Mouse (Mus musculus) heart, embryonic 13.5 days (tissue): ENCODE data around the gene Adam8. TPM values are rescaled to one million over a fixed set of nuclear protein-coding genes. Genes with fewer than 3 reads are reported as not detected.

Experiments
- ATAC-seq: fragments of 200-750 bp; cut with Nextera tagmentation; 2 replicates; pipeline ENCODE4 v1.8.0; 2017; ENCODE audit warnings: moderate TSS enrichment; ENCODE audit not compliant: insufficient number of reproducible peaks, low FRiP score, low TSS enrichment; ENCODE audit errors: extremely low read depth
- H3K27ac ChIP-seq: fragments of 300-500 bp; sonication (generic); replicated peaks from 2 replicates; pipeline ENCODE4 v1.5.1; 2015; ENCODE audit warnings: moderate library complexity, mild to moderate bottlenecking, inconsistent platforms
- H3K27me3 ChIP-seq: fragments of 300-500 bp; sonication (generic); replicated peaks from 2 replicates; pipeline ENCODE4 v1.6.1; 2015; ENCODE audit warnings: mild to moderate bottlenecking, inconsistent platforms
- H3K36me3 ChIP-seq: fragments of 300-500 bp; sonication (generic); 2 replicates; pipeline ENCODE4 v1.6.1; 2015; ENCODE audit warnings: mild to moderate bottlenecking, inconsistent platforms
- H3K4me1 ChIP-seq: fragments of 300-500 bp; sonication (generic); 2 replicates; pipeline ENCODE4 v1.6.1; 2015; ENCODE audit warnings: inconsistent platforms
- H3K4me2 ChIP-seq: fragments of 300-500 bp; sonication (generic); 2 replicates; pipeline ENCODE4 v1.6.1; 2015; ENCODE audit warnings: inconsistent platforms, mild to moderate bottlenecking, moderate library complexity
- H3K4me3 ChIP-seq: fragments of 300-500 bp; sonication (generic); 2 replicates; pipeline ENCODE4 v1.5.1; 2015; ENCODE audit warnings: moderate library complexity, mild to moderate bottlenecking, inconsistent platforms
- H3K9ac ChIP-seq: fragments of 300-500 bp; sonication (generic); 2 replicates; pipeline ENCODE4 v1.6.1; 2015; ENCODE audit warnings: inconsistent platforms, mild to moderate bottlenecking, moderate library complexity
- H3K9me3 ChIP-seq: fragments of 300-500 bp; sonication (generic); 2 replicates; pipeline ENCODE4 v1.6.1; 2016; ENCODE audit warnings: inconsistent platforms
- WGBS: fragments of 180-500 bp; shearing (Covaris S2); methylation state at CpG from one replicate; pipeline ENCODE4 v1.1.7; 2015; ENCODE audit warnings: mixed read lengths; 5-methylcytosine and 5-hydroxymethylcytosine counted together
- polyA plus RNA-seq: library from polyadenylated mRNA; unstranded; fragments of >200 nt; fragmentation: Nextera tagmentation; extraction: Ambion mirVana; gene quantifications from 2 replicates; pipeline ENCODE4 v1.2.1, GENCODE M21; 2015

Adam8 gene
- polyA plus RNA-seq, 1 experiment from 2014 or later, result 0.83 TPM

GRCm38 (mm10) chr7:139961141-139961540 lies 31.2 kb downstream of the Adam8 start:
- Histone ChIP-seq H3K36me3 (no peaks in the 10 kb centered on the region), H3K4me2 (no peak overlapping the region)
- WGBS, result 75% methylated on average over 10 of the region's 10 CpGs

GRCm38 (mm10) chr7:139957958-139958357 lies 34.4 kb downstream of the Adam8 start:
- Histone ChIP-seq H3K4me1 (peaks cover 12% of the 10 kb centered on the region), H3K9ac (0 out of 2 replicates have a peak overlapping the region, but pooled peaks have one; percentile 6), H3K36me3 (no peaks in the 10 kb centered on the region), H3K9me3 (no peaks in the 10 kb centered on the region), H3K27ac (no peak overlapping the region), H3K27me3 (peaks cover 59% of the 10 kb centered on the region), H3K4me2 (no peak overlapping the region), H3K4me3 (no peak overlapping the region)
- ATAC-seq, result no peak
- 9% methylated on average over 11 of the region's 11 CpGs for WGBS

More at GRCm38 (mm10) chr7:139961141-139961540, 31.2 kb downstream of the Adam8 start:
- Histone ChIP-seq H3K9ac (no peak overlapping the region), H3K9me3 (no peaks in the 10 kb centered on the region), H3K4me1 (peaks cover 12% of the 10 kb centered on the region), H3K4me3 (no peak overlapping the region), H3K27me3 (peaks cover 61% of the 10 kb centered on the region), H3K27ac (no peak overlapping the region)
- no peak for ATAC-seq

GRCm38 (mm10) chr7:139957437-139957836 lies 34.9 kb downstream of the Adam8 start:
- ATAC-seq, result no peak
- H3K9me3 ChIP-seq, result no peaks in the 10 kb centered on the region
- H3K9ac ChIP-seq, result no peak overlapping the region
- peaks cover 12% of the 10 kb centered on the region for H3K4me1 ChIP-seq
- H3K27me3 ChIP-seq, result peaks cover 59% of the 10 kb centered on the region
- H3K4me2 ChIP-seq, result no peak overlapping the region
- no peaks in the 10 kb centered on the region for H3K36me3 ChIP-seq
- no peak overlapping the region for H3K27ac ChIP-seq
- 41% methylated on average over 11 of the region's 11 CpGs for WGBS
- H3K4me3 ChIP-seq, result no peak overlapping the region

DNA sequence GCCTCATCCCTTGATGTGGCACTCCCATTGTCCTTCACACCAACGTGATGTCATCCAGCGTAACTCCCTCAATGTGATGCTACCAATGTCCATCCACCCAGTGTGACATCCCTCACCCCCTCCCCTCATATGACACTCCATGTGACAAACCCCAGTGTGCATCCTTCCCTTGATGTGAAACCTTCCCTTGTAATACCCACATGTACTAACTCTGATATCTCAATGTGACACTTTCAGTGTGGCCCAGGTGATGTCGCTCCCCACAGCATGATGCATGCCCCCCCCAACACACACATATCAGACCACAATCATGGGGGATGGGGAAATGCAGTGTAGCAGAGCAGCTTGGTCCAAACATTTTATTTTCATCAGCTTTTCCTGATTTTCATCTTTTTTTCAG lies 35.7 kb downstream of the Adam8 start:
- Histone ChIP-seq H3K9ac (no peak overlapping the region), H3K4me2 (no peak overlapping the region), H3K4me1 (peaks cover 15% of the 10 kb centered on the region), H3K27me3 (peaks cover 61% of the 10 kb centered on the region), H3K27ac (no peak overlapping the region), H3K36me3 (no peaks in the 10 kb centered on the region), H3K4me3 (no peak overlapping the region), H3K9me3 (no peaks in the 10 kb centered on the region)
- 69% methylated on average over 3 of the region's 3 CpGs for WGBS
- ATAC-seq, result no peak

- WGBS, result 81% methylated on average over 4 of the region's 4 CpGs
- no peak for ATAC-seq
- no peak overlapping the region for H3K27ac ChIP-seq
- H3K4me3 ChIP-seq, result no peak overlapping the region
- no peak overlapping the region for H3K9ac ChIP-seq
- H3K27me3 ChIP-seq, result peaks cover 51% of the 10 kb centered on the region
- no peak overlapping the region for H3K4me2 ChIP-seq
- no peaks in the 10 kb centered on the region for H3K36me3 ChIP-seq
- peaks cover 21% of the 10 kb centered on the region for H3K4me1 ChIP-seq
- no peaks in the 10 kb centered on the region for H3K9me3 ChIP-seq
Observed at GRCm38 (mm10) chr7:139955505-139955904, 36.9 kb downstream of the Adam8 start.

DNA sequence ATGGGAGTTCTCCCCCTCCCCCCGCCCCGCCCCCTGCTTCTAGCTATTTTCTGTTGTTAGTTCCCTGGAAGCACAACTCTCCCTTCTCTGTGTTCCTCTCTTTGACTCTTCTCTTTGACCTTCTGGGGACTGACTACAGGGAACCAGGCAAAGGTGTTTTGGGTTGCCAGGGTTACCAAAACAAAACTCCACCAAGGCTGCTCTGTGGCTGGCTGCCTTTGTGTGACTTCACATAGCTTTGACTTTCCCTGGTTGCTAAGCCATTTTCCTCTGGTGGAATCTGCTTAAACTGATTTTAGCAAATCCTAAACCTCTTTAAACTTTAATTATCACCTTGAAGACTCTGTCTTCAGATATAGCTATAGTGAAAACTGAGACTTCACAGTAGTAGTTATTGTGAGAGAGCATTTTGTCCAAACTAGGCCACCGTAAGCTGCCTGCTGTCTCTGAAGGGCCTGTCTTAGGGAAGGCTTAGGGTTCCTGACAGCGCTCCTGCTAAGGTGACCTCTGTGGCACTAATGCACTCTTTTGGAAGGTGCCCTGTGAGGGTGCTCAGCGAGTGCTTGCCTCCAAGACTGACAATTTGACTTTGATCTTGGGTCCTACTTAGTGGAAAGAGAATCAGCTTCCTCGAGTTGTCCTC lies 40.2 kb downstream of the Adam8 start:
- peaks cover 50% of the 10 kb centered on the region for H3K27me3 ChIP-seq

DNA sequence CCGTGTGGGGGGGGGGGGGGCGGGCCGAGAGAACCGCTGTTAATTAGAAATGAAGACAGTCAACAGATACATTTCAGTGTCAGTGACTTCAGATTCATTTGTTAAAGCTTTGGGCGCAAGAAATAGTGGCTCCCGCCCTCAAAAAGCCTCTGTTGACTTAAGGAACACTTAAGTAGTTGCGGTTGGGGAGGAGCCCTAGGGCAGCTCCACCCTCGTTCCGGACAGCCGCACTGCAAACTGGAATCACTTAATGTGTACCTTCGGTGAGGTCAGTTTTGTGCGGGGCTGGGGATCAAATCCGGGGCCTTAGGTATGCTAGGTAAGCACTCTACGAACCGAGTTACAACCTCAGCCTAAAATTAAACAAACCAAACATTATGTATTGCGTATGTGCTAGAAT lies 41.3 kb downstream of the Adam8 start:
- Histone ChIP-seq H3K4me1 (peaks cover 13% of the 10 kb centered on the region), H3K4me2 (peak overlapping the region; percentile 87), H3K27me3 (peaks cover 52% of the 10 kb centered on the region), H3K4me3 (peak overlapping the region; percentile 59), H3K9ac (peak overlapping the region; percentile 80), H3K9me3 (no peaks in the 10 kb centered on the region), H3K27ac (peak overlapping the region; percentile 31; the same call in 1 of the 2 replicates), H3K36me3 (no peaks in the 10 kb centered on the region)
- 5% methylated on average over 16 of the region's 16 CpGs for WGBS
- ATAC-seq, result no peak

More for the DNA sequence above, 40.2 kb downstream of the Adam8 start:
- no peaks in the 10 kb centered on the region for H3K9me3 ChIP-seq
- peaks cover 13% of the 10 kb centered on the region for H3K4me1 ChIP-seq
- 59% methylated on average over 6 of the region's 6 CpGs for WGBS
- no peak for ATAC-seq
- no peak overlapping the region for H3K4me3 ChIP-seq
- no peak overlapping the region for H3K9ac ChIP-seq
- H3K36me3 ChIP-seq, result no peaks in the 10 kb centered on the region
- H3K4me2 ChIP-seq, result peak overlapping the region; percentile 87
- H3K27ac ChIP-seq, result no peak overlapping the region

GRCm38 (mm10) chr7:139950283-139950971 lies 41.9 kb downstream of the Adam8 start:
- Histone ChIP-seq H3K27me3 (peaks cover 52% of the 10 kb centered on the region), H3K9ac (peak overlapping the region; percentile 80), H3K9me3 (no peaks in the 10 kb centered on the region), H3K4me1 (peaks cover 13% of the 10 kb centered on the region), H3K4me3 (peak overlapping the region; percentile 59), H3K36me3 (no peaks in the 10 kb centered on the region), H3K4me2 (peak overlapping the region; percentile 87), H3K27ac (peak overlapping the region; percentile 38; the same call in 1 of the 2 replicates)
- 1% methylated on average over 33 of the region's 33 CpGs for WGBS
- ATAC-seq, result peak; percentile 44; the same call in 1 of the 2 replicates

- Histone ChIP-seq H3K27me3 (peaks cover 58% of the 10 kb centered on the region), H3K4me2 (peak overlapping the region; percentile 87), H3K4me3 (peak overlapping the region; percentile 59), H3K9me3 (no peaks in the 10 kb centered on the region), H3K27ac (peak overlapping the region; percentile 38; the same call in 1 of the 2 replicates), H3K9ac (peak overlapping the region; percentile 80), H3K4me1 (peaks cover 13% of the 10 kb centered on the region), H3K36me3 (no peaks in the 10 kb centered on the region)
- WGBS, result under 1% methylated on average over 15 of the region's 15 CpGs
- peak; percentile 16; the same call in 1 of the 2 replicates for ATAC-seq
Observed at GRCm38 (mm10) chr7:139949893-139950282, 42.5 kb downstream of the Adam8 start.

DNA sequence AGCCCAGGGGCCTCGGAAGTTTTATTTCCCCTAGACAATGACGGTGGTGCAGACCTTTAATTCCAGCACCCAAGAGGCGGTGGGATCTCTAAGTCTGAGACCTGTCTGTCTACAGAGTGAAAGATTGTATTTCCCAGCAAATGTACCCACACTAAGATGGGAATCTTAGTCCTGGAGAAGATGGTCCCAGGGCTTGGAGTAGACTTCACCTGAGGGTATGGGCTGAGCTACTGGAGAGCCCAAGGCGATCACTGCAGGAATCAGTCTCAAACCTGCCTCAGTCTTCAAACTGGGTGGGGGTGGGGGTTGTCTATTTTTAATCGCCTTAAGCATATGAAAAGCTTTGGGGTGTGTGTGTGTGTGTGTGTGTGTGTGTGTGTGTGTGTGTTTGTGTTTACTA lies 46.3 kb downstream of the Adam8 start:
- peaks cover 17% of the 10 kb centered on the region for H3K4me1 ChIP-seq
- WGBS, result 32% methylated on average over 5 of the region's 5 CpGs
- H3K27ac ChIP-seq, result no peak overlapping the region
- ATAC-seq, result no peak
- no peak overlapping the region for H3K4me3 ChIP-seq
- H3K4me2 ChIP-seq, result no peak overlapping the region
- H3K9ac ChIP-seq, result no peak overlapping the region
- peaks cover 83% of the 10 kb centered on the region for H3K27me3 ChIP-seq
- H3K36me3 ChIP-seq, result no peaks in the 10 kb centered on the region
- H3K9me3 ChIP-seq, result no peaks in the 10 kb centered on the region

GRCm38 (mm10) chr7:139945516-139945915 lies 46.8 kb downstream of the Adam8 start:
- Histone ChIP-seq H3K27ac (no peak overlapping the region), H3K4me3 (no peak overlapping the region), H3K4me1 (peaks cover 17% of the 10 kb centered on the region), H3K4me2 (no peak overlapping the region), H3K9ac (no peak overlapping the region), H3K36me3 (no peaks in the 10 kb centered on the region), H3K27me3 (peaks cover 88% of the 10 kb centered on the region), H3K9me3 (no peaks in the 10 kb centered on the region)
- ATAC-seq, result no peak
- 14% methylated on average over 5 of the region's 5 CpGs for WGBS
